ENCODE assay signal across 8 mouse cellular contexts in genomic region chr6:11593583-11594271, GRCm38 (mm10).
DNase-seq lines count a peak whose midpoint lies in the region; ATAC-seq and TF ChIP-seq lines count a peak whose summit lies in the region.

No protein-coding gene starts in this region.

- DNase-seq in MEL-GATA-1-ER (ENCODE audit: extremely low read depth, low read depth), result peak; percentile 93
- peak; percentile 24 for DNase-seq in c-Kit-positive CD71-negative TER-119-negative erythroid progenitor cells, embryonic 14.5 days (ENCODE audit: low read depth)
- DNase-seq in layer of hippocampus, adult 2 months (ENCODE audit: low spot score in 2 of 2), result peak; percentile 24 to 37
- no peak for DNase-seq in embryonic facial prominence, embryonic 10.5 days (ENCODE audit: low spot score)
- DNase-seq in urinary bladder, postnatal 25 days (ENCODE audit: low spot score), result no peak

- no peak overlapping the region for H3K4me2 ChIP-seq in intestine, embryonic 16.5 days (ENCODE audit: low read depth, low read length)
- no peak overlapping the region for H3K4me2 ChIP-seq in intestine, embryonic 15.5 days (replicated peaks)
- H3K4me2 ChIP-seq in neural tube, embryonic 13.5 days, result peak overlapping the region; percentile 25

- H3K27me3 ChIP-seq in intestine, embryonic 16.5 days (replicated peaks; ENCODE audit: control insufficient read depth, insufficient read depth, low read length), result no peaks in the 10 kb centered on the region
- H3K27me3 ChIP-seq in intestine, embryonic 15.5 days (replicated peaks), result no peaks in the 10 kb centered on the region
- H3K27me3 ChIP-seq in neural tube, embryonic 13.5 days, result no peaks in the 10 kb centered on the region
- H3K27me3 ChIP-seq in embryonic facial prominence, embryonic 10.5 days (replicated peaks; ENCODE audit: low read depth, poor library complexity, severe bottlenecking), result no peaks in the 10 kb centered on the region

- H3K36me3 ChIP-seq in intestine, embryonic 16.5 days (ENCODE audit: control insufficient read depth, insufficient read depth, low read length), result no peaks in the 10 kb centered on the region
- no peaks in the 10 kb centered on the region for H3K36me3 ChIP-seq in intestine, embryonic 15.5 days
- no peaks in the 10 kb centered on the region for H3K36me3 ChIP-seq in neural tube, embryonic 13.5 days
- no peaks in the 10 kb centered on the region for H3K36me3 ChIP-seq in embryonic facial prominence, embryonic 10.5 days (replicated peaks)

- TF ChIP-seq CTCF in layer of hippocampus, adult 2 months (conservative IDR thresholded peaks at IDR 0.05), result peak; percentile 63

- no peak overlapping the region for H3K4me3 ChIP-seq in intestine, embryonic 16.5 days (ENCODE audit: low read length)
- H3K4me3 ChIP-seq in intestine, embryonic 15.5 days (replicated peaks), result no peak overlapping the region
- H3K4me3 ChIP-seq in layer of hippocampus, adult 2 months, result peak overlapping the region; percentile 41
- H3K4me3 ChIP-seq in neural tube, embryonic 13.5 days, result no peak overlapping the region
- no peak overlapping the region for H3K4me3 ChIP-seq in embryonic facial prominence, embryonic 10.5 days

- WGBS in intestine, embryonic 16.5 days, result 52% methylated on average over 14 of the region's 14 CpGs
- WGBS in intestine, embryonic 15.5 days, result 49% methylated on average over 14 of the region's 14 CpGs
- 36% methylated on average over 14 of the region's 14 CpGs for WGBS in neural tube, embryonic 13.5 days
- WGBS in embryonic facial prominence, embryonic 10.5 days, result 86% methylated on average over 14 of the region's 14 CpGs

- 0 out of 2 replicates have a peak, but pooled peaks have one; percentile 23 for ATAC-seq in intestine, embryonic 16.5 days
- no peak for ATAC-seq in intestine, embryonic 15.5 days
- peak; percentile 88 for ATAC-seq in neural tube, embryonic 13.5 days (ENCODE audit: low read depth)

- no peaks in the 10 kb centered on the region for H3K4me1 ChIP-seq in intestine, embryonic 16.5 days (ENCODE audit: control insufficient read depth, insufficient read depth, low read length)
- no peaks in the 10 kb centered on the region for H3K4me1 ChIP-seq in intestine, embryonic 15.5 days (replicated peaks)
- H3K4me1 ChIP-seq in neural tube, embryonic 13.5 days (replicated peaks), result peaks cover 10% of the 10 kb centered on the region
- H3K4me1 ChIP-seq in embryonic facial prominence, embryonic 10.5 days, result no peaks in the 10 kb centered on the region

- no peak overlapping the region for H3K9ac ChIP-seq in intestine, embryonic 16.5 days (ENCODE audit: low read depth, low read length)
- H3K9ac ChIP-seq in intestine, embryonic 15.5 days, result no peak overlapping the region
- no peak overlapping the region for H3K9ac ChIP-seq in neural tube, embryonic 13.5 days

- no peak overlapping the region for H3K27ac ChIP-seq in intestine, embryonic 16.5 days (ENCODE audit: low read length)
- H3K27ac ChIP-seq in intestine, embryonic 15.5 days, result no peak overlapping the region
- peak overlapping the region; percentile 18; the same call in 1 of the 2 replicates for H3K27ac ChIP-seq in layer of hippocampus, adult 2 months
- peak overlapping the region; percentile 39 for H3K27ac ChIP-seq in neural tube, embryonic 13.5 days (replicated peaks)
- H3K27ac ChIP-seq in embryonic facial prominence, embryonic 10.5 days (replicated peaks), result no peak overlapping the region

- H3K9me3 ChIP-seq in intestine, embryonic 16.5 days (ENCODE audit: control insufficient read depth, low read length), result no peaks in the 10 kb centered on the region
- H3K9me3 ChIP-seq in intestine, embryonic 15.5 days, result no peaks in the 10 kb centered on the region
- H3K9me3 ChIP-seq in neural tube, embryonic 13.5 days, result no peaks in the 10 kb centered on the region
- no peaks in the 10 kb centered on the region for H3K9me3 ChIP-seq in embryonic facial prominence, embryonic 10.5 days

Comparison
In these comparisons a context has a peak if more than half of its experiments do, and no peak if none do; other contexts are left out.
1. H3K27ac ChIP-seq: peak in layer of hippocampus, adult 2 months (single experiment) and neural tube, embryonic 13.5 days (single experiment); none in intestine, embryonic 16.5 days (single experiment), intestine, embryonic 15.5 days (single experiment) and embryonic facial prominence, embryonic 10.5 days (single experiment).
2. DNase-seq: peak in MEL-GATA-1-ER (single experiment), c-Kit-positive CD71-negative TER-119-negative erythroid progenitor cells, embryonic 14.5 days (single experiment) and layer of hippocampus, adult 2 months (2 of 2); none in embryonic facial prominence, embryonic 10.5 days (single experiment) and urinary bladder, postnatal 25 days (single experiment).